Mouse (Mus musculus): ENCODE results near the gene Ccsap. TPM values are rescaled to one million over a fixed set of nuclear protein-coding genes. Genes with fewer than 3 reads are reported as not detected.
"Not testable (repeated sequence)": the region's sequence is repeated elsewhere in the genome, so short reads cannot be mapped to it uniquely, and the experiment has no call there.

Ccsap gene
- polyA plus RNA-seq, 1 experiment from 2014 or later, result 1.2 TPM

GRCm38 (mm10) chr8:123817747-123818146 lies 42.3 kb downstream of the Ccsap start:
- Histone ChIP-seq H3K9ac (replicated peaks) (no peak overlapping the region), H3K4me1 (ENCODE audit: insufficient read depth) (peaks cover 31% of the 10 kb centered on the region), H3K36me3 (replicated peaks; ENCODE audit: insufficient read depth, low read length) (peaks cover 5% of the 10 kb centered on the region), H3K27me3 (ENCODE audit: insufficient read depth, low read length) (no peaks in the 10 kb centered on the region), H3K9me3 (ENCODE audit: low read length) (no peaks in the 10 kb centered on the region), H3K4me3 (ENCODE audit: low read depth, low read length) (no peak overlapping the region), H3K27ac (ENCODE audit: low read depth) (no peak overlapping the region), H3K4me2 (ENCODE audit: low read depth, low read length) (no peak overlapping the region)
- ATAC-seq, result no peak
- TF ChIP-seq CTCF (IDR thresholded peaks at IDR 0.05; ENCODE audit: low read depth), result peak; percentile 51
- no peak for TF ChIP-seq EP300 (IDR thresholded peaks at IDR 0.05; ENCODE audit: low read depth)
- WGBS (ENCODE audit: insufficient replicate concordance), result 87% methylated on average over 11 of the region's 11 CpGs
- DNase-seq, result no peak

GRCm38 (mm10) chr8:123816939-123817338 lies 43.1 kb downstream of the Ccsap start:
- H3K4me1 ChIP-seq (ENCODE audit: insufficient read depth), result peaks cover 34% of the 10 kb centered on the region
- WGBS (ENCODE audit: insufficient replicate concordance), result 85% methylated on average over 8 of the region's 8 CpGs

GRCm38 (mm10) chr8:123815325-123815724 lies 44.7 kb downstream of the Ccsap start:
- peaks cover 5% of the 10 kb centered on the region for H3K36me3 ChIP-seq (replicated peaks; ENCODE audit: insufficient read depth, low read length)
- ATAC-seq (no peak), DNase-seq (no peak)
- H3K4me1 ChIP-seq (ENCODE audit: insufficient read depth), result peaks cover 24% of the 10 kb centered on the region
- 84% methylated on average over 11 of the region's 11 CpGs for WGBS (ENCODE audit: insufficient replicate concordance)
- H3K4me3 ChIP-seq (ENCODE audit: low read depth, low read length), result no peak overlapping the region
- TF ChIP-seq EP300 (IDR thresholded peaks at IDR 0.05; ENCODE audit: low read depth), result no peak
- TF ChIP-seq CTCF (IDR thresholded peaks at IDR 0.05; ENCODE audit: low read depth), result no peak
- H3K9me3 ChIP-seq (ENCODE audit: low read length), result no peaks in the 10 kb centered on the region
- H3K4me2 ChIP-seq (ENCODE audit: low read depth, low read length), result no peak overlapping the region
- no peaks in the 10 kb centered on the region for H3K27me3 ChIP-seq (ENCODE audit: insufficient read depth, low read length)
- no peak overlapping the region for H3K27ac ChIP-seq (ENCODE audit: low read depth)
- no peak overlapping the region for H3K9ac ChIP-seq (replicated peaks)

More at GRCm38 (mm10) chr8:123816939-123817338, 43.1 kb downstream of the Ccsap start:
- TF ChIP-seq EP300 (IDR thresholded peaks at IDR 0.05; ENCODE audit: low read depth), result no peak
- no peak for TF ChIP-seq CTCF (IDR thresholded peaks at IDR 0.05; ENCODE audit: low read depth)
- Histone ChIP-seq H3K9me3 (ENCODE audit: low read length) (no peaks in the 10 kb centered on the region), H3K4me3 (ENCODE audit: low read depth, low read length) (no peak overlapping the region), H3K27me3 (ENCODE audit: insufficient read depth, low read length) (no peaks in the 10 kb centered on the region), H3K36me3 (replicated peaks; ENCODE audit: insufficient read depth, low read length) (peaks cover 5% of the 10 kb centered on the region), H3K9ac (replicated peaks) (no peak overlapping the region), H3K27ac (ENCODE audit: low read depth) (no peak overlapping the region), H3K4me2 (ENCODE audit: low read depth, low read length) (no peak overlapping the region)
- DNase-seq, result no peak
- no peak for ATAC-seq

GRCm38 (mm10) chr8:123813892-123814266 lies 46.1 kb downstream of the Ccsap start:
- whole genome bisulfite sequencing (ENCODE audit: insufficient replicate concordance), result 53% methylated on average over 4 of the region's 4 CpGs
- Histone ChIP-seq H3K9ac (replicated peaks) (no peak overlapping the region), H3K36me3 (replicated peaks; ENCODE audit: insufficient read depth, low read length) (peaks cover 5% of the 10 kb centered on the region), H3K4me2 (ENCODE audit: low read depth, low read length) (peak overlapping the region; percentile 19; the same call in 1 of the 2 replicates), H3K4me1 (ENCODE audit: insufficient read depth) (peaks cover 22% of the 10 kb centered on the region), H3K9me3 (ENCODE audit: low read length) (no peaks in the 10 kb centered on the region), H3K27ac (ENCODE audit: low read depth) (peak overlapping the region; percentile 87), H3K27me3 (ENCODE audit: insufficient read depth, low read length) (no peaks in the 10 kb centered on the region), H3K4me3 (ENCODE audit: low read depth, low read length) (no peak overlapping the region)
- TF ChIP-seq EP300 (IDR thresholded peaks at IDR 0.05; ENCODE audit: low read depth) (no peak), CTCF (IDR thresholded peaks at IDR 0.05; ENCODE audit: low read depth) (no peak)
- no peak for DNase-seq
- peak; percentile 14 for ATAC-seq

- TF ChIP-seq CTCF (IDR thresholded peaks at IDR 0.05; ENCODE audit: low read depth), result no peak
- TF ChIP-seq EP300 (IDR thresholded peaks at IDR 0.05; ENCODE audit: low read depth), result peak; percentile 11; the same call in 1 of the 2 replicates
- ATAC-seq, result peak; percentile 73
- H3K4me2 ChIP-seq (ENCODE audit: low read depth, low read length), result peak overlapping the region; percentile 19
- no peaks in the 10 kb centered on the region for H3K27me3 ChIP-seq (ENCODE audit: insufficient read depth, low read length)
- peaks cover 20% of the 10 kb centered on the region for H3K4me1 ChIP-seq (ENCODE audit: insufficient read depth)
- H3K9ac ChIP-seq (replicated peaks), result no peak overlapping the region
- peak overlapping the region; percentile 87 for H3K27ac ChIP-seq (ENCODE audit: low read depth)
- H3K9me3 ChIP-seq (ENCODE audit: low read length), result no peaks in the 10 kb centered on the region
- peak; percentile 48 for DNase-seq
- H3K4me3 ChIP-seq (ENCODE audit: low read depth, low read length), result no peak overlapping the region
- H3K36me3 ChIP-seq (replicated peaks; ENCODE audit: insufficient read depth, low read length), result peaks cover 5% of the 10 kb centered on the region
- 57% methylated on average over 16 of the region's 16 CpGs for WGBS (ENCODE audit: insufficient replicate concordance)
Observed at GRCm38 (mm10) chr8:123813173-123813891, 46.7 kb downstream of the Ccsap start.

- ATAC-seq, result peak; percentile 66
- no peaks in the 10 kb centered on the region for H3K27me3 ChIP-seq (ENCODE audit: insufficient read depth, low read length)
- H3K4me1 ChIP-seq (ENCODE audit: insufficient read depth), result peaks cover 27% of the 10 kb centered on the region
- H3K27ac ChIP-seq (ENCODE audit: low read depth), result peak overlapping the region; percentile 87
- 0 out of 2 replicates have a peak overlapping the region, but pooled peaks have one; percentile 23 for H3K4me2 ChIP-seq (ENCODE audit: low read depth, low read length)
- H3K9me3 ChIP-seq (ENCODE audit: low read length), result no peaks in the 10 kb centered on the region
- TF ChIP-seq CTCF (IDR thresholded peaks at IDR 0.05; ENCODE audit: low read depth) (no peak), EP300 (IDR thresholded peaks at IDR 0.05; ENCODE audit: low read depth) (no peak)
- WGBS (ENCODE audit: insufficient replicate concordance), result 65% methylated on average over 5 of the region's 5 CpGs
- no peak for DNase-seq
- no peak overlapping the region for H3K4me3 ChIP-seq (ENCODE audit: low read depth, low read length)
- H3K9ac ChIP-seq (replicated peaks), result no peak overlapping the region
- peaks cover 5% of the 10 kb centered on the region; the same call in 1 of the 2 replicates for H3K36me3 ChIP-seq (replicated peaks; ENCODE audit: insufficient read depth, low read length)
Observed at GRCm38 (mm10) chr8:123812227-123812626, 47.8 kb downstream of the Ccsap start.

GRCm38 (mm10) chr8:123809342-123809741 lies 50.7 kb downstream of the Ccsap start:
- DNase-seq; H3K4me3 ChIP-seq (ENCODE audit: low read depth, low read length); ATAC-seq; H3K9ac ChIP-seq (replicated peaks); H3K27ac ChIP-seq (ENCODE audit: low read depth); H3K9me3 ChIP-seq (ENCODE audit: low read length); H3K36me3 ChIP-seq (replicated peaks; ENCODE audit: insufficient read depth, low read length); H3K27me3 ChIP-seq (ENCODE audit: insufficient read depth, low read length): not testable (repeated sequence)
- Histone ChIP-seq H3K4me2 (ENCODE audit: low read depth, low read length) (peak overlapping the region; percentile 83), H3K4me1 (ENCODE audit: insufficient read depth) (peaks cover 31% of the 10 kb centered on the region)
- 84% methylated on average over 4 of the region's 4 CpGs for WGBS (ENCODE audit: insufficient replicate concordance)
